Mouse (Mus musculus): ENCODE measurements around the gene Vmn1r116. TPM values are rescaled to one million over a fixed set of nuclear protein-coding genes. Genes with fewer than 3 reads are reported as not detected.
"Not testable (repeated sequence)": the region's sequence is repeated elsewhere in the genome, so short reads cannot be mapped to it uniquely, and the experiment has no call there.

Gene Vmn1r116
- not detected for total RNA-seq (2021)
- long read RNA-seq, experiment 1: 0 reads
- long read RNA-seq, experiment 2: 0 reads

DNA sequence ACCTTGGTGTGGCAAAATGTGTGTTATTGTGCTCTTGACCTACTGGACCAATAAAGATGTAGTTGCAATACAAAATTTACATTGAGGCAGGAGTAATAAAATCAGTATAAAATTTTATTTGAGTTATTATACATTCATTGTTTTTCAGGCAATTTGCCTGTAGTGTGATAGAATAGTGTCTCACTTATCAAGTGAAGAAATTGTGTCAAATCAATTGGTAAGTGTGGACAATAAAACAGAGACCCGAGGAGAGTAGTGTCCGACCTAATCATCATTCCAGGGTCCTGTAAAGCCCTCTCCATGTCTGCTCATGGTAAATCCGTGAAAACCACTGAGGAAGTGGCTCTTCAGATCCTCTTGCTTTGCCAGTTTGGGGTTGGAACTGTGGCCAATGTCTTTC, at the start of gene Vmn1r116:
Vmn1r116 (plus strand) TSS at position 301 of the 400 bp plus-strand sequence.
- not testable (repeated sequence) for DNase-seq

- DNase-seq: not testable (repeated sequence)
These were observed 27.2 kb upstream of the Vmn1r116 start, which contains the start of gene Vmn1r115 for GRCm38 (mm10) chr7:20844885-20845284. Vmn1r115 (minus strand) TSS chr7:20844985.

DNA sequence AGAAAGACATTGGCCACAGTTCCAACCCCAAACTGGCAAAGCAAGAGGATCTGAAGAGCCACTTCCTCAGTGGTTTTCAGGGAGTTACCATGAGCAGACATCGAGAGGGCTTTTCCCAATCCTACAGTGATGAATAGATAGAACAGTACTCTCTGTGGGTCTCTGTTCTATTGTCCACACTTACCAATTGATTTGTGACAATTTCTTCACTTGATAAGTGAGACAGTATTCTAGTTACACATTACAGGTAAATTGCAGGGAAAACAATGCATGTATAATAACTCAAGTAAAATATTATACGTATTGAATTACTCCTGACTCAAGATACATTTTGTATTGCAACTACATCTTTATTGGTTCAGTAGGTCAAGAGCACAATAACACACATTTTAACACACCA, 12.0 kb downstream of the Vmn1r116 start, which contains the start of gene Vmn1r117:
Vmn1r117 (minus strand) TSS at position 101 of the 400 bp plus-strand sequence.
- DNase-seq: not testable (repeated sequence)

GRCm38 (mm10) chr7:20912247-20912646, 40.2 kb downstream of the Vmn1r116 start, which contains the start of gene Vmn1r118:
Vmn1r118 (minus strand) TSS chr7:20912347.
- DNase-seq: not testable (repeated sequence)

Other genes starting within 250 kb of the Vmn1r116 start
- not detected for gene Vmn1r107, start 203.3 kb upstream of the Vmn1r116 start, total RNA-seq (2021)
- not detected for gene Vmn1r111, start 169.0 kb upstream of the Vmn1r116 start, total RNA-seq (2021)
- not detected for gene Gm10668, start 141.6 kb upstream of the Vmn1r116 start, total RNA-seq (2021)
- not detected for gene Vmn1r112, start 101.1 kb upstream of the Vmn1r116 start, total RNA-seq (2021)
- gene Vmn1r113, start 85.0 kb upstream of the Vmn1r116 start, total RNA-seq (2021): not detected
- not detected for gene Vmn1r114, start 60.1 kb upstream of the Vmn1r116 start, total RNA-seq (2021)
- not detected for gene Vmn1r115, start 27.3 kb upstream of the Vmn1r116 start, total RNA-seq (2021)
- gene Vmn1r117, start 11.9 kb downstream of the Vmn1r116 start, total RNA-seq (2021): not detected
- gene Vmn1r118, start 40.1 kb downstream of the Vmn1r116 start, total RNA-seq (2021): not detected
- gene Vmn1r119, start 140.2 kb downstream of the Vmn1r116 start, total RNA-seq (2021): not detected
- not detected for gene Vmn1r120, start 181.5 kb downstream of the Vmn1r116 start, total RNA-seq (2021)
- not detected for gene Vmn1r121, start 226.3 kb downstream of the Vmn1r116 start, total RNA-seq (2021)